Mouse (Mus musculus): Measurements from ENCODE around the gene Rapgef3. TPM values are rescaled to one million over a fixed set of nuclear protein-coding genes. Genes with fewer than 3 reads are reported as not detected.

Gene Rapgef3
- polyA plus RNA-seq, 1 experiment from 2014 or later, result 9.6 TPM

GRCm38 (mm10) chr15:97738923-97739322 is 28.8 kb downstream of the Rapgef3 start:
- Histone ChIP-seq H3K9me3 (ENCODE audit: control insufficient read depth, low read length) (no peaks in the 10 kb centered on the region), H3K4me3 (replicated peaks; ENCODE audit: low read length) (no peak overlapping the region), H3K36me3 (replicated peaks; ENCODE audit: control insufficient read depth, insufficient read depth) (no peaks in the 10 kb centered on the region), H3K27me3 (ENCODE audit: control insufficient read depth, insufficient read depth, low read length) (no peaks in the 10 kb centered on the region), H3K9ac (no peak overlapping the region), H3K4me2 (replicated peaks) (no peak overlapping the region), H3K27ac (no peak overlapping the region), H3K4me1 (replicated peaks; ENCODE audit: control insufficient read depth, insufficient read depth, low read length) (0 out of 2 replicates have a peak, but pooled peaks cover 5% of the 10 kb centered on the region)
- 93% methylated on average over 7 of the region's 7 CpGs for WGBS
- DNase-seq (ENCODE audit: low spot score) (no peak), ATAC-seq (ENCODE audit: low FRiP score) (no peak)

GRCm38 (mm10) chr15:97731988-97732387 is 35.8 kb downstream of the Rapgef3 start:
- H3K4me2 ChIP-seq (replicated peaks), result no peak overlapping the region
- H3K9ac ChIP-seq, result no peak overlapping the region
- no peaks in the 10 kb centered on the region for H3K9me3 ChIP-seq (ENCODE audit: control insufficient read depth, low read length)
- DNase-seq (ENCODE audit: low spot score) (no peak), ATAC-seq (ENCODE audit: low FRiP score) (no peak)
- H3K27me3 ChIP-seq (ENCODE audit: control insufficient read depth, insufficient read depth, low read length), result no peaks in the 10 kb centered on the region
- H3K36me3 ChIP-seq (replicated peaks; ENCODE audit: control insufficient read depth, insufficient read depth), result no peaks in the 10 kb centered on the region
- no peak overlapping the region for H3K4me3 ChIP-seq (replicated peaks; ENCODE audit: low read length)
- H3K4me1 ChIP-seq (replicated peaks; ENCODE audit: control insufficient read depth, insufficient read depth, low read length), result no peaks in the 10 kb centered on the region
- WGBS, result 90% methylated on average over 11 of the region's 11 CpGs
- no peak overlapping the region for H3K27ac ChIP-seq

GRCm38 (mm10) chr15:97731111-97731510 is 36.7 kb downstream of the Rapgef3 start, which contains the start of gene Endou:
TSS of gene Endou (minus strand) at chr15:97731339.
- Histone ChIP-seq H3K36me3 (replicated peaks; ENCODE audit: control insufficient read depth, insufficient read depth) (no peaks in the 10 kb centered on the region), H3K4me3 (replicated peaks; ENCODE audit: low read length) (no peak within 1 kb of the TSS), H3K4me2 (replicated peaks) (no peak within 1 kb of the TSS), H3K9me3 (ENCODE audit: control insufficient read depth, low read length) (no peaks in the 10 kb centered on the region), H3K9ac (no peak within 1 kb of the TSS), H3K27ac (no peak within 1 kb of the TSS), H3K27me3 (ENCODE audit: control insufficient read depth, insufficient read depth, low read length) (no peaks in the 10 kb centered on the region), H3K4me1 (replicated peaks; ENCODE audit: control insufficient read depth, insufficient read depth, low read length) (no peaks in the 10 kb centered on the region)
- ATAC-seq (ENCODE audit: low FRiP score) (no peak), DNase-seq (ENCODE audit: low spot score) (no peak)
- 91% methylated on average over 8 of the region's 8 CpGs for WGBS

GRCm38 (mm10) chr15:97730365-97730764 is 37.4 kb downstream of the Rapgef3 start:
- H3K9ac ChIP-seq, result no peak overlapping the region
- H3K27ac ChIP-seq, result no peak overlapping the region
- ATAC-seq (ENCODE audit: low FRiP score), result no peak
- H3K4me1 ChIP-seq (replicated peaks; ENCODE audit: control insufficient read depth, insufficient read depth, low read length), result no peaks in the 10 kb centered on the region
- H3K36me3 ChIP-seq (replicated peaks; ENCODE audit: control insufficient read depth, insufficient read depth), result no peaks in the 10 kb centered on the region
- no peak overlapping the region for H3K4me2 ChIP-seq (replicated peaks)
- H3K9me3 ChIP-seq (ENCODE audit: control insufficient read depth, low read length), result no peaks in the 10 kb centered on the region
- WGBS, result 68% methylated on average over 6 of the region's 6 CpGs
- no peak overlapping the region for H3K4me3 ChIP-seq (replicated peaks; ENCODE audit: low read length)
- DNase-seq (ENCODE audit: low spot score), result no peak
- H3K27me3 ChIP-seq (ENCODE audit: control insufficient read depth, insufficient read depth, low read length), result no peaks in the 10 kb centered on the region

GRCm38 (mm10) chr15:97728804-97729203 is 39.0 kb downstream of the Rapgef3 start:
- no peak overlapping the region for H3K9ac ChIP-seq
- ATAC-seq (ENCODE audit: low FRiP score) (no peak), DNase-seq (ENCODE audit: low spot score) (no peak)
- H3K4me2 ChIP-seq (replicated peaks), result no peak overlapping the region
- no peaks in the 10 kb centered on the region for H3K27me3 ChIP-seq (ENCODE audit: control insufficient read depth, insufficient read depth, low read length)
- 64% methylated on average over 7 of the region's 7 CpGs for WGBS
- no peak overlapping the region for H3K4me3 ChIP-seq (replicated peaks; ENCODE audit: low read length)
- no peaks in the 10 kb centered on the region for H3K4me1 ChIP-seq (replicated peaks; ENCODE audit: control insufficient read depth, insufficient read depth, low read length)
- H3K9me3 ChIP-seq (ENCODE audit: control insufficient read depth, low read length), result no peaks in the 10 kb centered on the region
- no peaks in the 10 kb centered on the region for H3K36me3 ChIP-seq (replicated peaks; ENCODE audit: control insufficient read depth, insufficient read depth)
- no peak overlapping the region for H3K27ac ChIP-seq

- no peak for ATAC-seq (ENCODE audit: low FRiP score)
- Histone ChIP-seq H3K4me3 (replicated peaks; ENCODE audit: low read length) (no peak overlapping the region), H3K4me1 (replicated peaks; ENCODE audit: control insufficient read depth, insufficient read depth, low read length) (no peaks in the 10 kb centered on the region), H3K9ac (no peak overlapping the region), H3K27ac (no peak overlapping the region), H3K4me2 (replicated peaks) (no peak overlapping the region), H3K36me3 (replicated peaks; ENCODE audit: control insufficient read depth, insufficient read depth) (no peaks in the 10 kb centered on the region), H3K27me3 (ENCODE audit: control insufficient read depth, insufficient read depth, low read length) (no peaks in the 10 kb centered on the region), H3K9me3 (ENCODE audit: control insufficient read depth, low read length) (no peaks in the 10 kb centered on the region)
- DNase-seq (ENCODE audit: low spot score), result no peak
- 91% methylated on average over 11 of the region's 11 CpGs for WGBS
Measured at GRCm38 (mm10) chr15:97728394-97728793, 39.4 kb downstream of the Rapgef3 start.

- no peaks in the 10 kb centered on the region for H3K4me1 ChIP-seq (replicated peaks; ENCODE audit: control insufficient read depth, insufficient read depth, low read length)
- ATAC-seq (ENCODE audit: low FRiP score), result no peak
- H3K9me3 ChIP-seq (ENCODE audit: control insufficient read depth, low read length), result no peaks in the 10 kb centered on the region
- H3K27me3 ChIP-seq (ENCODE audit: control insufficient read depth, insufficient read depth, low read length), result no peaks in the 10 kb centered on the region
- H3K27ac ChIP-seq, result no peak overlapping the region
- no peaks in the 10 kb centered on the region for H3K36me3 ChIP-seq (replicated peaks; ENCODE audit: control insufficient read depth, insufficient read depth)
- H3K9ac ChIP-seq, result no peak overlapping the region
- no peak for DNase-seq (ENCODE audit: low spot score)
- WGBS, result 78% methylated on average over 5 of the region's 5 CpGs
- no peak overlapping the region for H3K4me3 ChIP-seq (replicated peaks; ENCODE audit: low read length)
- no peak overlapping the region for H3K4me2 ChIP-seq (replicated peaks)
Measured at GRCm38 (mm10) chr15:97727520-97727919, 40.3 kb downstream of the Rapgef3 start.

- Histone ChIP-seq H3K27ac (no peak overlapping the region), H3K36me3 (replicated peaks; ENCODE audit: control insufficient read depth, insufficient read depth) (no peaks in the 10 kb centered on the region), H3K27me3 (ENCODE audit: control insufficient read depth, insufficient read depth, low read length) (no peaks in the 10 kb centered on the region), H3K9me3 (ENCODE audit: control insufficient read depth, low read length) (no peaks in the 10 kb centered on the region), H3K4me2 (replicated peaks) (no peak overlapping the region), H3K4me3 (replicated peaks; ENCODE audit: low read length) (no peak overlapping the region), H3K9ac (no peak overlapping the region), H3K4me1 (replicated peaks; ENCODE audit: control insufficient read depth, insufficient read depth, low read length) (no peaks in the 10 kb centered on the region)
- DNase-seq (ENCODE audit: low spot score) (no peak), ATAC-seq (ENCODE audit: low FRiP score) (no peak)
- WGBS, result 77% methylated on average over 8 of the region's 8 CpGs
Measured at GRCm38 (mm10) chr15:97727048-97727447, 40.7 kb downstream of the Rapgef3 start.

GRCm38 (mm10) chr15:97726310-97726709 is 41.5 kb downstream of the Rapgef3 start:
- DNase-seq (ENCODE audit: low spot score) (no peak), ATAC-seq (ENCODE audit: low FRiP score) (no peak)
- H3K36me3 ChIP-seq (replicated peaks; ENCODE audit: control insufficient read depth, insufficient read depth), result no peaks in the 10 kb centered on the region
- H3K27ac ChIP-seq, result no peak overlapping the region
- no peak overlapping the region for H3K9ac ChIP-seq
- H3K4me1 ChIP-seq (replicated peaks; ENCODE audit: control insufficient read depth, insufficient read depth, low read length), result no peaks in the 10 kb centered on the region
- no peaks in the 10 kb centered on the region for H3K27me3 ChIP-seq (ENCODE audit: control insufficient read depth, insufficient read depth, low read length)
- H3K4me3 ChIP-seq (replicated peaks; ENCODE audit: low read length), result no peak overlapping the region
- no peaks in the 10 kb centered on the region for H3K9me3 ChIP-seq (ENCODE audit: control insufficient read depth, low read length)
- WGBS, result 75% methylated on average over 13 of the region's 13 CpGs
- H3K4me2 ChIP-seq (replicated peaks), result no peak overlapping the region

- Histone ChIP-seq H3K4me3 (replicated peaks; ENCODE audit: low read length) (no peak overlapping the region), H3K36me3 (replicated peaks; ENCODE audit: control insufficient read depth, insufficient read depth) (no peaks in the 10 kb centered on the region), H3K4me1 (replicated peaks; ENCODE audit: control insufficient read depth, insufficient read depth, low read length) (no peaks in the 10 kb centered on the region), H3K27me3 (ENCODE audit: control insufficient read depth, insufficient read depth, low read length) (no peaks in the 10 kb centered on the region), H3K27ac (no peak overlapping the region), H3K9ac (no peak overlapping the region), H3K9me3 (ENCODE audit: control insufficient read depth, low read length) (no peaks in the 10 kb centered on the region), H3K4me2 (replicated peaks) (no peak overlapping the region)
- ATAC-seq (ENCODE audit: low FRiP score), result no peak
- WGBS, result 82% methylated on average over 6 of the region's 6 CpGs
- no peak for DNase-seq (ENCODE audit: low spot score)
Measured at GRCm38 (mm10) chr15:97725198-97725785, 42.5 kb downstream of the Rapgef3 start.

Measured in hindbrain, embryonic 14.5 days (tissue).